Mouse (Mus musculus): ENCODE measurements at regions not wholly inside any gene's neighbourhood (a gene's known extent, or its start where the extent isn't known, plus 50 kb on each side); places are given as distances from the start of the nearest gene placed in this dataset.

GRCm38 (mm10) chr14:76700796-76701195 lies 144.1 kb upstream of the Serp2 start:
- Histone ChIP-seq H3K9ac (no peak overlapping the region), H3K9me3 (ENCODE audit: control insufficient read depth, low read length) (no peaks in the 10 kb centered on the region), H3K27me3 (ENCODE audit: control insufficient read depth, insufficient read depth, low read length) (no peaks in the 10 kb centered on the region), H3K27ac (no peak overlapping the region), H3K4me1 (replicated peaks; ENCODE audit: control insufficient read depth, insufficient read depth, low read length) (0 out of 2 replicates have a peak, but pooled peaks cover 11% of the 10 kb centered on the region), H3K36me3 (replicated peaks; ENCODE audit: control insufficient read depth, insufficient read depth) (no peaks in the 10 kb centered on the region), H3K4me2 (replicated peaks) (no peak overlapping the region), H3K4me3 (replicated peaks; ENCODE audit: low read length) (no peak overlapping the region)
- WGBS: 81% methylated on average over 3 of the region's 3 CpGs
- ATAC-seq (ENCODE audit: low FRiP score) (no peak), DNase-seq (ENCODE audit: low spot score) (no peak)

GRCm38 (mm10) chr14:76700190-76700589 lies 143.5 kb upstream of the Serp2 start:
- no peaks in the 10 kb centered on the region for H3K9me3 ChIP-seq (ENCODE audit: control insufficient read depth, low read length)
- H3K9ac ChIP-seq: no peak overlapping the region
- H3K27me3 ChIP-seq (ENCODE audit: control insufficient read depth, insufficient read depth, low read length): no peaks in the 10 kb centered on the region
- ATAC-seq (ENCODE audit: low FRiP score) (no peak), DNase-seq (ENCODE audit: low spot score) (no peak)
- no peak overlapping the region for H3K4me3 ChIP-seq (replicated peaks; ENCODE audit: low read length)
- WGBS: 90% methylated on average over 4 of the region's 4 CpGs
- no peaks in the 10 kb centered on the region for H3K36me3 ChIP-seq (replicated peaks; ENCODE audit: control insufficient read depth, insufficient read depth)
- 0 out of 2 replicates have a peak, but pooled peaks cover 11% of the 10 kb centered on the region for H3K4me1 ChIP-seq (replicated peaks; ENCODE audit: control insufficient read depth, insufficient read depth, low read length)
- no peak overlapping the region for H3K4me2 ChIP-seq (replicated peaks)
- no peak overlapping the region for H3K27ac ChIP-seq

GRCm38 (mm10) chr14:76698718-76699402 lies 142.2 kb upstream of the Serp2 start:
- Histone ChIP-seq H3K36me3 (replicated peaks; ENCODE audit: control insufficient read depth, insufficient read depth) (no peaks in the 10 kb centered on the region), H3K9ac (no peak overlapping the region), H3K27ac (0 out of 2 replicates have a peak overlapping the region, but pooled peaks have one; percentile 1), H3K27me3 (ENCODE audit: control insufficient read depth, insufficient read depth, low read length) (no peaks in the 10 kb centered on the region), H3K4me2 (replicated peaks) (no peak overlapping the region), H3K9me3 (ENCODE audit: control insufficient read depth, low read length) (no peaks in the 10 kb centered on the region), H3K4me1 (replicated peaks; ENCODE audit: control insufficient read depth, insufficient read depth, low read length) (0 out of 2 replicates have a peak, but pooled peaks cover 11% of the 10 kb centered on the region), H3K4me3 (replicated peaks; ENCODE audit: low read length) (no peak overlapping the region)
- whole genome bisulfite sequencing: 34% methylated on average over 4 of the region's 4 CpGs
- DNase-seq (ENCODE audit: low spot score): no peak
- ATAC-seq (ENCODE audit: low FRiP score): no peak

- H3K4me1 ChIP-seq (replicated peaks; ENCODE audit: control insufficient read depth, insufficient read depth, low read length): 0 out of 2 replicates have a peak, but pooled peaks cover 11% of the 10 kb centered on the region
- 53% methylated on average over 4 of the region's 4 CpGs for WGBS
- H3K4me3 ChIP-seq (replicated peaks; ENCODE audit: low read length): no peak overlapping the region
- DNase-seq (ENCODE audit: low spot score) (no peak), ATAC-seq (ENCODE audit: low FRiP score) (peak; percentile 73)
- no peaks in the 10 kb centered on the region for H3K27me3 ChIP-seq (ENCODE audit: control insufficient read depth, insufficient read depth, low read length)
- H3K36me3 ChIP-seq (replicated peaks; ENCODE audit: control insufficient read depth, insufficient read depth): no peaks in the 10 kb centered on the region
- no peak overlapping the region for H3K4me2 ChIP-seq (replicated peaks)
- H3K9ac ChIP-seq: no peak overlapping the region
- no peaks in the 10 kb centered on the region for H3K9me3 ChIP-seq (ENCODE audit: control insufficient read depth, low read length)
- H3K27ac ChIP-seq: peak overlapping the region; percentile 63
These were observed 140.0 kb upstream of the Serp2 start for GRCm38 (mm10) chr14:76696729-76697128.

- Histone ChIP-seq H3K27me3 (ENCODE audit: control insufficient read depth, insufficient read depth, low read length) (no peaks in the 10 kb centered on the region), H3K9me3 (ENCODE audit: control insufficient read depth, low read length) (no peaks in the 10 kb centered on the region), H3K4me2 (replicated peaks) (no peak overlapping the region), H3K4me1 (replicated peaks; ENCODE audit: control insufficient read depth, insufficient read depth, low read length) (0 out of 2 replicates have a peak, but pooled peaks cover 11% of the 10 kb centered on the region), H3K4me3 (replicated peaks; ENCODE audit: low read length) (no peak overlapping the region), H3K27ac (no peak overlapping the region), H3K9ac (no peak overlapping the region), H3K36me3 (replicated peaks; ENCODE audit: control insufficient read depth, insufficient read depth) (no peaks in the 10 kb centered on the region)
- ATAC-seq (ENCODE audit: low FRiP score) (no peak), DNase-seq (ENCODE audit: low spot score) (no peak)
- 62% methylated on average over 18 of the region's 18 CpGs for WGBS
These were observed 139.1 kb upstream of the Serp2 start for GRCm38 (mm10) chr14:76695691-76696355.

GRCm38 (mm10) chr14:76694894-76695293 lies 138.2 kb upstream of the Serp2 start:
- Histone ChIP-seq H3K27me3 (ENCODE audit: control insufficient read depth, insufficient read depth, low read length) (no peaks in the 10 kb centered on the region), H3K4me2 (replicated peaks) (no peak overlapping the region), H3K27ac (no peak overlapping the region), H3K9ac (no peak overlapping the region), H3K36me3 (replicated peaks; ENCODE audit: control insufficient read depth, insufficient read depth) (no peaks in the 10 kb centered on the region), H3K4me1 (replicated peaks; ENCODE audit: control insufficient read depth, insufficient read depth, low read length) (0 out of 2 replicates have a peak, but pooled peaks cover 11% of the 10 kb centered on the region), H3K9me3 (ENCODE audit: control insufficient read depth, low read length) (no peaks in the 10 kb centered on the region), H3K4me3 (replicated peaks; ENCODE audit: low read length) (no peak overlapping the region)
- ATAC-seq (ENCODE audit: low FRiP score) (no peak), DNase-seq (ENCODE audit: low spot score) (no peak)
- 87% methylated on average over 8 of the region's 8 CpGs for WGBS

- Histone ChIP-seq H3K36me3 (replicated peaks; ENCODE audit: control insufficient read depth, insufficient read depth) (no peaks in the 10 kb centered on the region), H3K4me1 (replicated peaks; ENCODE audit: control insufficient read depth, insufficient read depth, low read length) (0 out of 2 replicates have a peak, but pooled peaks cover 5% of the 10 kb centered on the region), H3K4me2 (replicated peaks) (no peak overlapping the region), H3K9me3 (ENCODE audit: control insufficient read depth, low read length) (no peaks in the 10 kb centered on the region), H3K27me3 (ENCODE audit: control insufficient read depth, insufficient read depth, low read length) (no peaks in the 10 kb centered on the region), H3K27ac (0 out of 2 replicates have a peak overlapping the region, but pooled peaks have one; percentile 23), H3K9ac (no peak overlapping the region), H3K4me3 (replicated peaks; ENCODE audit: low read length) (no peak overlapping the region)
- no peak for DNase-seq (ENCODE audit: low spot score)
- 62% methylated on average over 15 of the region's 15 CpGs for WGBS
- no peak for ATAC-seq (ENCODE audit: low FRiP score)
These were observed 136.9 kb upstream of the Serp2 start for GRCm38 (mm10) chr14:76693351-76694317.

GRCm38 (mm10) chr14:76687971-76688407 lies 131.3 kb upstream of the Serp2 start:
- Histone ChIP-seq H3K9ac (no peak overlapping the region), H3K4me2 (replicated peaks) (no peak overlapping the region), H3K4me3 (replicated peaks; ENCODE audit: low read length) (no peak overlapping the region), H3K4me1 (replicated peaks; ENCODE audit: control insufficient read depth, insufficient read depth, low read length) (peaks cover 26% of the 10 kb centered on the region), H3K9me3 (ENCODE audit: control insufficient read depth, low read length) (no peaks in the 10 kb centered on the region), H3K27ac (peak overlapping the region; percentile 72), H3K27me3 (ENCODE audit: control insufficient read depth, insufficient read depth, low read length) (no peaks in the 10 kb centered on the region), H3K36me3 (replicated peaks; ENCODE audit: control insufficient read depth, insufficient read depth) (no peaks in the 10 kb centered on the region)
- peak; percentile 73 for ATAC-seq (ENCODE audit: low FRiP score)
- DNase-seq (ENCODE audit: low spot score): peak; percentile 62
- WGBS: 8% methylated on average over 10 of the region's 10 CpGs
